Mouse (Mus musculus) forebrain, embryonic 14.5 days (tissue): ENCODE results near the gene Gmppa. TPM values are rescaled to one million over a fixed set of nuclear protein-coding genes. Genes with fewer than 3 reads are reported as not detected.

Experiments used
- ATAC-seq: fragments of 200-750 bp; cut with Nextera tagmentation; 2 replicates; pipeline ENCODE4 v1.8.0; 2017; ENCODE audit warnings: mild to moderate bottlenecking, moderate library complexity
- DNase-seq: peaks from one replicate; pipeline ENCODE4 v3.0.0-alpha.2; 2015; ENCODE audit warnings: low spot score
- H3K27ac ChIP-seq: fragments of 300-500 bp; sonication (generic); 2 replicates; pipeline ENCODE4 v1.5.1; 2014; ENCODE audit warnings: low read depth, mild to moderate bottlenecking, control low read depth, low read length, moderate library complexity
- H3K27me3 ChIP-seq: fragments of 300-500 bp; sonication (generic); replicated peaks from 2 replicates; pipeline ENCODE4 v1.6.1; 2014; ENCODE audit warnings: low read length, control low read depth, mixed read lengths; ENCODE audit not compliant: control insufficient read depth, insufficient read depth
- H3K36me3 ChIP-seq: fragments of 300-500 bp; sonication (generic); 2 replicates; pipeline ENCODE4 v1.6.1; 2014; ENCODE audit warnings: low read length, control low read depth; ENCODE audit not compliant: control insufficient read depth, insufficient read depth
- H3K4me1 ChIP-seq: fragments of 300-500 bp; sonication (generic); 2 replicates; pipeline ENCODE4 v1.6.1; 2014; ENCODE audit warnings: antibody characterized with exemption, low read length, control low read depth; ENCODE audit not compliant: control insufficient read depth, insufficient read depth
- H3K4me2 ChIP-seq: fragments of 300-500 bp; sonication (generic); 2 replicates; pipeline ENCODE4 v1.6.1; 2014; ENCODE audit warnings: mild to moderate bottlenecking, control low read depth, low read length
- H3K4me3 ChIP-seq: fragments of 300-500 bp; sonication (generic); 2 replicates; pipeline ENCODE4 v1.5.1; 2014; ENCODE audit warnings: low read depth, low read length, control low read depth
- H3K9ac ChIP-seq: fragments of 300-500 bp; sonication (generic); 2 replicates; pipeline ENCODE4 v1.6.1; 2014; ENCODE audit warnings: mild to moderate bottlenecking, low read length, control low read depth, moderate library complexity
- H3K9me3 ChIP-seq: fragments of 300-500 bp; sonication (generic); replicated peaks from 2 replicates; pipeline ENCODE4 v1.6.1; 2016; ENCODE audit warnings: low read length, control low read depth, mixed read lengths; ENCODE audit not compliant: control insufficient read depth
- WGBS: fragments of 180-500 bp; shearing (Covaris S2); extraction: QIAGEN DNeasy Blood & Tissue Kit; methylation state at CpG from one replicate; pipeline ENCODE4 v1.1.7; 2014; 5-methylcytosine and 5-hydroxymethylcytosine counted together
- polyA plus RNA-seq: library from polyadenylated mRNA; unstranded; fragments of >200 nt; fragmentation: Nextera tagmentation; extraction: Ambion mirVana; gene quantifications from 2 replicates; pipeline ENCODE4 v1.2.1, GENCODE M21; 2014

The Gmppa gene
- polyA plus RNA-seq, 1 experiment from 2014 or later, result 72.4 TPM

GRCm38 (mm10) chr1:75476441-75476840 lies 40.7 kb downstream of the Gmppa start:
- WGBS, result 95% methylated on average over 11 of the region's 11 CpGs
- no peak for ATAC-seq
- peaks cover 54% of the 10 kb centered on the region for H3K36me3 ChIP-seq
- H3K4me3 ChIP-seq, result no peak overlapping the region
- H3K9me3 ChIP-seq, result no peaks in the 10 kb centered on the region
- no peak overlapping the region for H3K4me2 ChIP-seq
- DNase-seq, result no peak
- H3K4me1 ChIP-seq, result peaks cover 29% of the 10 kb centered on the region
- H3K27ac ChIP-seq, result no peak overlapping the region
- H3K27me3 ChIP-seq, result no peaks in the 10 kb centered on the region
- H3K9ac ChIP-seq, result no peak overlapping the region

DNA sequence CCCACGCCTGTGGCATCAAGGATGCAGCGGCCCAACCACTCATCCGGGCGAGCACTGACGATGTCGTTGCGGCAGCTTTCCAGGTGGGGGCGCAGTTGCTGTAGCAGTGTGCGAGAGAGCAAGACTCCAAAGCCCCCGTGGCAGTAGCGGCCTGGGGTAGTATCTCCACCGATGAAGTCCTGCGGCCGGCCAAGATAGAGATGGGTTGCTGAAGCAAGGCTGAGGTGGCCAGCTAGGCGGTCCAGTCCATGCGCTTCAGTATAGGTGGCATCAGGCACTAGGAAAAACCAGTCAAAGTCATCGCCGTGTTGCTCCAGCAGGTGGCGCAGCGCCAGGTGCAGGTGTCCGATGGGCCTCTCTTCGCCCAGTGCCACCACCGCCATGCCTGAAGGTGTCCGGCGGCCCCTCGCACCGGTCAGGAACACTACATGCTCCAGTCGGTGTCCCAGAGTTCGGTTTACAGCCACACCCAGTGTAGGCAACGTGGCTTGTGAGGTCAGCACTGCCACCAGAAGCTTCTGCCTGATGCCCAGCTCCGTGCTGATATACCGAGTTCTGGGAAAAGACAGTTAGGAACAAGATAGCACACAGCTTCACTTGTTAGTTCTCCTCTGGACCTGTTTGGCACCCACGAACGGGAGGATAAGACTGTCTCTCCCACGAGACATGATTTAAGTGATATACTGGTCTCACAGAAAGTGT lies 41.7 kb downstream of the Gmppa start:
- Histone ChIP-seq H3K27me3 (no peaks in the 10 kb centered on the region; the same call in 1 of the 2 replicates), H3K36me3 (peaks cover 49% of the 10 kb centered on the region), H3K4me3 (peak overlapping the region; percentile 85), H3K4me1 (peaks cover 30% of the 10 kb centered on the region), H3K27ac (no peak overlapping the region), H3K4me2 (peak overlapping the region; percentile 89), H3K9ac (peak overlapping the region; percentile 30; the same call in 1 of the 2 replicates), H3K9me3 (no peaks in the 10 kb centered on the region)
- DNase-seq (peak; percentile 76), ATAC-seq (peak; percentile 2; the same call in 1 of the 2 replicates)
- 11% methylated on average over 35 of the region's 35 CpGs for WGBS

DNA sequence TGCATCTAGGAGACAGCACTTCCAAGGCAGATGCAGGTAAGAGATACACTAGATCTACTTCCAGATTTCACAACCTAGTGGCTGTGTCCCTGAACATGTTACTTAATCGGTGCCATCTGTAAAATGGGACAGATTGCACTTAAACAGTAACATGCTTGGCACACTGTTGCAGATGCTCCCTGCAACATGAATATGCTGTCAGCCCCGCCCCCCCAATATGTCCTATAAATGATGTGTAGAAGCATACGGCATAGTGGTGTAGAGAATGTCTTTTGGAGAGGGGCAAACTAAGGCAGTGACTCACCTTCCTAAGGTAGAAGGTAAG lies 42.2 kb downstream of the Gmppa start:
- Histone ChIP-seq H3K9me3 (no peaks in the 10 kb centered on the region), H3K36me3 (peaks cover 49% of the 10 kb centered on the region), H3K4me1 (peaks cover 30% of the 10 kb centered on the region), H3K4me3 (peak overlapping the region; percentile 85), H3K27me3 (no peaks in the 10 kb centered on the region; the same call in 1 of the 2 replicates), H3K9ac (peak overlapping the region; percentile 30; the same call in 1 of the 2 replicates), H3K4me2 (peak overlapping the region; percentile 89), H3K27ac (no peak overlapping the region)
- no peak for ATAC-seq
- 48% methylated on average over 3 of the region's 3 CpGs for WGBS
- DNase-seq, result peak; percentile 52

DNA sequence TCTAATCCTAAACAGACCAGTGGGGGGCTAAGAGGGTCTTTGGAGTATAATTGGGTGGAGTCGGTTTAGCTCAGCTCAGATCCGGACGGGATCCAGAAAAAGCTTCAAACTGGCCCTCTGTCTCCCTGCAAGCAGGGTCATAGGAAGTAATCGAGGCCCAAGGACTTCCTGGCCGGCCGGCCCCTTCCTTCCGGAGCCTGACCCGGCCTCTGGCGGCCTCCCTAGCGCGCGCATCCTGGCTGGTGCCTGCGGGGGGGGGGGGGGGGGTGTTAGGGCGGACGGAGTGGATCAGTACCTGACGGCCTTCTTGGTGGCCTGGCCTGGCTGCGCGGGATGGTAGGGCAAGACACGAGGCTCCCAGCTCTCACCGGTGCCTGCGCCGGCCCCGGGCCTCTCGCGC lies 42.8 kb downstream of the Gmppa start:
- Histone ChIP-seq H3K4me2 (peak overlapping the region; percentile 89), H3K36me3 (peaks cover 48% of the 10 kb centered on the region), H3K27ac (peak overlapping the region; percentile 80), H3K9me3 (no peaks in the 10 kb centered on the region), H3K9ac (peak overlapping the region; percentile 86), H3K4me3 (peak overlapping the region; percentile 85), H3K4me1 (peaks cover 30% of the 10 kb centered on the region), H3K27me3 (no peaks in the 10 kb centered on the region; the same call in 1 of the 2 replicates)
- DNase-seq (peak; percentile 33), ATAC-seq (no peak)
- under 1% methylated on average over 24 of the region's 25 CpGs for WGBS

DNA sequence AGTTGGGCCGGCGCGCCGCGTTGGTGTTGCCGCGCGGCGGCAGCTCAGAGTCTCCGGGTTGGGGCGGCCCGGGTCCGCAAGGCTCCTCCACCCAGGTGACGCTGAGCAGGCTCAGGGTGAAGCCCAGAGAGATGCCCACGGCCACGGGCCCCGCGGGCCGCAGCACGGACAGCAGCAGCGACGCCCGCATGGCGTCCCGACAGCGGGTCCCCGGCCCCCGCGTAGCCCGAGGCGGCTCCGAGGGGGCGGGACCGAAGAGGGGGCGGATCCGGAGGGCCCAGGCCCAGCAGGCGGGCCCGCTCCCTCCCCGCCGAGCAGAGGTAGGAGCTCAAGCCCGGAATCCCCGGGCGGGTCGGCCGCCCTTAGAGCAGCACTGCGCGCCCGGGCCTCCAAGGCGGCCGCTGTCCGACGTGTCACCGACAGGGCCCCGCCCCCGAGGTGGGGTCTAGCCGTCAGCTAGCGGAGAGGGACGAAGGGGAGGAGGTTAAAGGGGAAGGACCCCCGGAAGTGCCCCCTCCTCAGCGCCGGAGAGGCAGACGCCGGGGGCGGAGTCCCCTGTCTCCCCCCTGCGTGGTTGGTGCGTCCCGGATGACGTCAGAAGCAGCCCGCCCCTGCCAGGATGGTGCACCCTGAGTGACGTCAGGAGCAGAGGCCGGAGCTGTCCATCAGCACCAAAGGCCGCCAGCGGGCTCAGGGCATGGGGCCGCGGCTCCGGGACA lies 43.3 kb downstream of the Gmppa start, which contains the start of the genes Chpf and Tmem198:
Chpf (minus strand) TSS at position 392 of the 719 bp plus-strand sequence.
Tmem198 (plus strand) TSS at position 617 of the 719 bp plus-strand sequence.
- Histone ChIP-seq H3K9me3 (no peaks in the 10 kb centered on the region), H3K27ac (peak within 1 kb of the TSS; percentile 80), H3K4me1 (peaks cover 30% of the 10 kb centered on the region), H3K9ac (peak within 1 kb of the TSS; percentile 86), H3K27me3 (no peaks in the 10 kb centered on the region; the same call in 1 of the 2 replicates), H3K4me2 (peak within 1 kb of the TSS; percentile 89), H3K4me3 (peak within 1 kb of the TSS; percentile 85), H3K36me3 (peaks cover 47% of the 10 kb centered on the region)
- peak; percentile 98 for DNase-seq
- ATAC-seq, result peak; percentile 91
- under 1% methylated on average over 71 of the region's 76 CpGs for WGBS

DNA sequence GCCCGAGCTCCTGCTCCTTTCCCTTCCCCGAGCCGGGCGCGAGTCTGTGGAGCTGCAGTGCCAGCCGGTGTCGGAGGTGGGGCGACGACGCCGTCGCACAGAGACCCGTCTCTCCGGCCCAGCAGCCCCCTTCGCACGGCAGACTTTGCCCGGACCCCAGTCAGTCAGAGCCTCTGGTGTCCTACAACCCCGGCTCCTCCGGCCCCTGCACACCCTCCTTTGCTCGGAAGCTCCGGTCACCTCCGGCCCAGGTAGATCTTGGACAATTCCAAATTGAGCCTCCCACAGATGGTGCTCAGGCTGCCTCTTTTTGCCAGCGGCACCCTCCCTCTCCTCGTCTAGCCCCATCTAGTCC lies 43.9 kb downstream of the Gmppa start:
- no peak for ATAC-seq
- DNase-seq, result peak; percentile 39

DNA sequence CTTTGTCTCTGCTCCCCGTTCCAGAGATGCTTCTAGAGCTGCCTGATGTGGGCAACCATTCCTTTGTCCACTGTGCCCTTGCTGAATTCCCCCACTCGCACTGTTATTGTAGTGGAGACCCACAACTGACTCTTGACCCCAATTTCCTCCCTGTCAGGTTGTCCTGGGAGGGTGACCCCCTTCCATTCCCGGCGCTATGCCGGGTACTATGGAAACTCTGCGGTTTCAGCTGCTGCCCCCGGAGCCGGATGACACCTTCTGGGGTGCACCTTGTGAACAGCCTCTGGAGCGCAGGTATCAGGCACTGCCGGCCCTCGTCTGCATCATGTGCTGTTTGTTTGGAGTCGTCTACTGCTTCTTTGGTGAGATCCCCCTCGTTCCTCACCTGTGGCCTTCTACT lies 44.3 kb downstream of the Gmppa start:
- peak overlapping the region; percentile 85 for H3K4me3 ChIP-seq
- DNase-seq (no peak), ATAC-seq (no peak)
- peak overlapping the region; percentile 86 for H3K9ac ChIP-seq
- H3K36me3 ChIP-seq, result peaks cover 47% of the 10 kb centered on the region
- peak overlapping the region; percentile 89 for H3K4me2 ChIP-seq
- H3K27ac ChIP-seq, result peak overlapping the region; percentile 80; the same call in 1 of the 2 replicates
- peaks cover 3% of the 10 kb centered on the region; the same call in 1 of the 2 replicates for H3K27me3 ChIP-seq
- H3K4me1 ChIP-seq, result peaks cover 30% of the 10 kb centered on the region
- WGBS, result 14% methylated on average over 13 of the region's 13 CpGs
- no peaks in the 10 kb centered on the region for H3K9me3 ChIP-seq

More for the DNA sequence above, 43.9 kb downstream of the Gmppa start:
- peaks cover 47% of the 10 kb centered on the region for H3K36me3 ChIP-seq
- WGBS, result 0% methylated on average over 24 of the region's 24 CpGs
- no peaks in the 10 kb centered on the region for H3K9me3 ChIP-seq
- peak overlapping the region; percentile 80; the same call in 1 of the 2 replicates for H3K27ac ChIP-seq
- H3K4me1 ChIP-seq, result peaks cover 30% of the 10 kb centered on the region
- no peaks in the 10 kb centered on the region; the same call in 1 of the 2 replicates for H3K27me3 ChIP-seq
- H3K4me2 ChIP-seq, result peak overlapping the region; percentile 89
- peak overlapping the region; percentile 86 for H3K9ac ChIP-seq
- H3K4me3 ChIP-seq, result peak overlapping the region; percentile 85

DNA sequence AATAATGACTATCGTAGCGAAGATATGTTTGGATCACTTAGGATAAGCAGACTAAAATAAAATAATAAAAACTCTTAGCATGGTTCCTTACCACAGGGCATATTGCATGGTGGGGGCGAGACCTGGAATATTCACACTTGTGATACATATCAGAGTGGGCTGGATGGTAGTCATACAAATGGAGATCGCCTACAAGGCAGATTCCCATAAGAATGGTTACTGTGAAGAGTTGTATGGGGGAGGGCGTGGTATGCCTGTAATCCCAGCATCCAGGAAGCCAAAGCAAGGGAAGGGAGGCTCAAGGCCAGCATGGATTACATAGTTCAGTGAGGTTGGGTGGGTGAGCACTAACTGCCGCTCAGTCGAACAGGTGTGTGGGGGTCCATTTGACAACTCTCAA lies 45.0 kb downstream of the Gmppa start:
- Histone ChIP-seq H3K4me3 (peak overlapping the region; percentile 85), H3K36me3 (peaks cover 47% of the 10 kb centered on the region), H3K27ac (no peak overlapping the region), H3K4me1 (peaks cover 30% of the 10 kb centered on the region), H3K9me3 (no peaks in the 10 kb centered on the region), H3K4me2 (peak overlapping the region; percentile 89), H3K9ac (peak overlapping the region; percentile 86; the same call in 1 of the 2 replicates), H3K27me3 (peaks cover 8% of the 10 kb centered on the region)
- no peak for DNase-seq
- WGBS, result 88% methylated on average over 7 of the region's 7 CpGs
- no peak for ATAC-seq
